Mouse (Mus musculus) hindbrain, embryonic 16.5 days (tissue): ENCODE measurements at regions not wholly inside any gene's neighbourhood (a gene's known extent, or its start where the extent isn't known, plus 50 kb on each side); places are given as distances from the start of the nearest gene placed in this dataset.

Source experiments
- ATAC-seq: fragments of 200-750 bp; cut with Nextera tagmentation; 2 replicates; pipeline ENCODE4 v1.8.0; 2017; ENCODE audit warnings: moderate TSS enrichment, moderate library complexity
- H3K27ac ChIP-seq: fragments of 300-500 bp; sonication (generic); 2 replicates; pipeline ENCODE4 v1.5.1; 2014; ENCODE audit warnings: low read depth, mild to moderate bottlenecking, control low read depth, low read length, moderate library complexity
- H3K27me3 ChIP-seq: fragments of 300-500 bp; sonication (generic); replicated peaks from 2 replicates; pipeline ENCODE4 v1.6.1; 2014; ENCODE audit warnings: low read length; ENCODE audit not compliant: control insufficient read depth, insufficient read depth
- H3K36me3 ChIP-seq: fragments of 300-500 bp; sonication (generic); 2 replicates; pipeline ENCODE4 v1.6.1; 2014; ENCODE audit warnings: mild to moderate bottlenecking, low read length, moderate library complexity, mixed read lengths; ENCODE audit not compliant: control insufficient read depth, insufficient read depth
- H3K4me1 ChIP-seq: fragments of 300-500 bp; sonication (generic); 2 replicates; pipeline ENCODE4 v1.6.1; 2014; ENCODE audit warnings: low read depth, low read length; ENCODE audit not compliant: control insufficient read depth, insufficient read depth
- H3K4me2 ChIP-seq: fragments of 300-500 bp; sonication (generic); 2 replicates; pipeline ENCODE4 v1.6.1; 2014; ENCODE audit warnings: mild to moderate bottlenecking, low read length, control low read depth, moderate library complexity
- H3K4me3 ChIP-seq: fragments of 300-500 bp; sonication (generic); 2 replicates; pipeline ENCODE4 v1.5.1; 2014; ENCODE audit warnings: mild to moderate bottlenecking, low read length, control low read depth, moderate library complexity
- H3K9ac ChIP-seq: fragments of 300-500 bp; sonication (generic); 2 replicates; pipeline ENCODE4 v1.6.1; 2014; ENCODE audit warnings: low read depth, mild to moderate bottlenecking, control low read depth, low read length, moderate library complexity
- H3K9me3 ChIP-seq: fragments of 300-500 bp; sonication (generic); 2 replicates; pipeline ENCODE4 v1.6.1; 2014; ENCODE audit warnings: mild to moderate bottlenecking, low read length, moderate library complexity; ENCODE audit not compliant: control insufficient read depth
- WGBS: fragments of 180-500 bp; shearing (Covaris S2); extraction: QIAGEN DNeasy Blood & Tissue Kit; methylation state at CpG from one replicate; pipeline ENCODE4 v1.1.7; 2014; 5-methylcytosine and 5-hydroxymethylcytosine counted together

GRCm38 (mm10) chr1:189063699-189064098, 56.1 kb upstream of the Kctd3 start:
- H3K27ac ChIP-seq: no peak overlapping the region
- 51% methylated on average over 2 of the region's 2 CpGs for WGBS
- H3K36me3 ChIP-seq: no peaks in the 10 kb centered on the region
- ATAC-seq: peak; percentile 84
- no peak overlapping the region for H3K4me3 ChIP-seq
- no peak overlapping the region for H3K9ac ChIP-seq
- peaks cover 4% of the 10 kb centered on the region for H3K4me1 ChIP-seq
- H3K4me2 ChIP-seq: no peak overlapping the region
- H3K9me3 ChIP-seq: no peaks in the 10 kb centered on the region
- no peaks in the 10 kb centered on the region for H3K27me3 ChIP-seq

- Histone ChIP-seq H3K9me3 (no peaks in the 10 kb centered on the region), H3K36me3 (no peaks in the 10 kb centered on the region), H3K4me2 (no peak overlapping the region), H3K27ac (no peak overlapping the region), H3K27me3 (no peaks in the 10 kb centered on the region), H3K9ac (no peak overlapping the region), H3K4me3 (no peak overlapping the region), H3K4me1 (peaks cover 4% of the 10 kb centered on the region)
- 0 out of 2 replicates have a peak, but pooled peaks have one; percentile 18 for ATAC-seq
- 66% methylated on average over 7 of the region's 7 CpGs for WGBS
Observed at GRCm38 (mm10) chr1:189063209-189063608, 55.6 kb upstream of the Kctd3 start.
